17 mouse cellular contexts compared by ENCODE assay signal in the genomic region with DNA sequence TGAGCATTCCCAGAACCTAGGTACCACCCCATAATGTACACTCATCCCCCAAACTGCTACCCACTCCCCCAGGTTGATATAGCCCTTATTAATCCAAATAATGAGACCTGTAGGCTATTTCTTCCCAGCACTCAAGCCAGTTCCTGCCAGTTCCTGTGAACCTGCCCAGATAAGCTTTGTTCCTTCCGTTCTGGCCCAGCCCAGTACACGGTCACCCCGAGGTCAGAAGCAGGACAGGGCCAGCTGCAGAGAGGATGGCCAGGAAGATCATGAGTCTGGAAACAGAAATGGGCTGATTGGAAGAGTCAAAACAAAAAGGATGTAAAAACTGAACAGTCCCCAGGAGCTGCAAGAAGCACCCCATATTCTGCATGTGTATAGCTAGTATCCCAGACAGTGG. TPM values are rescaled to one million over a fixed set of nuclear protein-coding genes. Genes with fewer than 3 reads are reported as not detected.
"Had no signal": no experiment of that assay in that cellular context is flagged by ENCODE, and none has a peak within 500 bp of the region (broad histone marks: within the 10 kb centered on the region; RNA-seq: fewer than 3 reads in every experiment).

No protein-coding gene starts in this region.

- DNase-seq: liver; lung, adult 2 months; lung, postnatal 10 days; midbrain, embryonic 14.5 days; right cerebral cortex, adult 18-20 months; right cerebral cortex, postnatal 25 days; thymus, postnatal 4 days had no signal

- ATAC-seq: intestine, embryonic 15.5 days had no signal

- H3K4me1 ChIP-seq: intestine, embryonic 15.5 days; limb, embryonic 12.5 days; midbrain, embryonic 10.5 days; neural tube, embryonic 15.5 days had no signal

- H3K4me3 ChIP-seq: intestine, embryonic 15.5 days; layer of hippocampus, adult 2 months; limb, embryonic 12.5 days; midbrain, embryonic 10.5 days; myocyte; neural tube, embryonic 15.5 days had no signal

- H3K36me3 ChIP-seq: intestine, embryonic 15.5 days; limb, embryonic 12.5 days; midbrain, embryonic 10.5 days; neural tube, embryonic 15.5 days had no signal

- H3K27ac ChIP-seq: intestine, embryonic 15.5 days; kidney, postnatal 0 days; layer of hippocampus, adult 2 months; limb, embryonic 12.5 days; liver, embryonic 14.5 days; midbrain, embryonic 10.5 days; neural tube, embryonic 15.5 days had no signal

- H3K9ac ChIP-seq: intestine, embryonic 15.5 days; limb, embryonic 12.5 days; liver, embryonic 14.5 days; neural tube, embryonic 15.5 days had no signal

- H3K4me2 ChIP-seq: intestine, embryonic 15.5 days; limb, embryonic 12.5 days; neural tube, embryonic 15.5 days had no signal

- H3K27me3 ChIP-seq: intestine, embryonic 15.5 days; neural tube, embryonic 15.5 days had no signal

- H3K9me3 ChIP-seq: intestine, embryonic 15.5 days; limb, embryonic 12.5 days; midbrain, embryonic 10.5 days; neural tube, embryonic 15.5 days had no signal

RNA-seq across cellular contexts. Expression of gene Cfap46, which starts 20.3 kb away (rescaled TPM):
- total RNA-seq: megakaryocyte, adult 5-6 weeks had no signal
- polyA plus RNA-seq: kidney, postnatal 0 days; liver, embryonic 14.5 days; small intestine, adult 2 months had no signal
